Mouse (Mus musculus): ENCODE data around the gene Ttll10. TPM values are rescaled to one million over a fixed set of nuclear protein-coding genes. Genes with fewer than 3 reads are reported as not detected.

Gene Ttll10
- polyA plus RNA-seq, 1 experiment from 2014 or later, result 0.26 TPM

DNA sequence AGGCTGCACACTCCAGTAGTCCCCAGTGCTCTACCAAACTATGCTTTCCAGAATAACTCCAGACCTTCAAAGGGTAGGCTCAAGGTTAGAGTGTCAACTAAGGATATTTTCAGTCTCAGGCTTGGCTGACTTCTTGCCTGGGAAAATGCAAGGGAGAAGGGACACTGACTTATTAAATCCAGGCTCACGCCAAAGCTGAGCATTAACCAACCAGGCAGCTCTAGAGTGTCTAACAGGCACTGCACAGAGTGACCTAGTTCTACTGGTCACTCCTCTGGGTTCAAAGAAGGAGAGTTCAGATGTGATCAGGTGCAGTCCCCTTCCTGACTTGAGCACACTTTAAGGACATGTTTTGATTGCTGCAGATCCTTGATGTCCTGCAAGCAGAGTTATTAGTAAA lies 33.6 kb upstream of the Ttll10 start:
- Histone ChIP-seq H3K9ac (ENCODE audit: low read length) (no peak overlapping the region), H3K27ac (replicated peaks in 1 of 2; ENCODE audit: control insufficient read depth in 1 of 2, insufficient read depth in 1 of 2, low read depth in 2 of 2, low read length in 2 of 2) (no peak overlapping the region), H3K4me1 (ENCODE audit: control insufficient read depth in 2 of 2, insufficient read depth in 2 of 2, low read length in 2 of 2) (peaks cover 8 to 10% of the 10 kb centered on the region in 2 experiments), H3K36me3 (ENCODE audit: control insufficient read depth, insufficient read depth, low read length) (no peaks in the 10 kb centered on the region), H3K9me3 (ENCODE audit: control insufficient read depth, low read length) (no peaks in the 10 kb centered on the region), H3K4me3 (ENCODE audit: control insufficient read depth in 1 of 2, insufficient read depth in 1 of 2, low read depth in 1 of 2, low read length in 2 of 2) (no peak overlapping the region), H3K4me2 (ENCODE audit: low read length) (no peak overlapping the region), H3K27me3 (ENCODE audit: control insufficient read depth, insufficient read depth, low read length) (no peaks in the 10 kb centered on the region; the same call in 1 of the 2 replicates)
- no peak for ATAC-seq (ENCODE audit: insufficient number of reproducible peaks, insufficient read depth, low FRiP score, low read depth)
- 67% methylated on average over 1 of the region's 1 CpGs for WGBS

DNA sequence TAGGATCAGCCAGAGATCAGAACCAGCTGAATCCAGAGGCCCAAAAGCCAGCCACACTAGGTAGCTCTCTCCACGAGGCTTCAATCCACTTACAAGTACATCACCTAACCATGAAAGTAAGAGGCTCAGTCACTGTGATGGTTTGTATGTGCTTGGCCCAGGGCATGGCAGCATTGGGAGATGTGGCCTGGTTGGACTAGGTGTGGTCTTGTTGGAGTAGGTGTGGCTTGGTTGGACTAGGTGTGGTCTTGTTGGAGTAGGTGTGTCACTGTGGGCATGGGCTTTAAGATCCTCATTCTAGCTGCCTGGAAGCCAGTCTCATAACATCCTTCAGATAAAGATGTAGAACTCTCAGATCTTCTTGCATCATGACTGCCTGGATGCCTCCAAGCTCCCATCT lies 32.0 kb upstream of the Ttll10 start:
- H3K27me3 ChIP-seq (ENCODE audit: control insufficient read depth, insufficient read depth, low read length), result no peaks in the 10 kb centered on the region; the same call in 1 of the 2 replicates
- WGBS, result 56% methylated on average over 1 of the region's 1 CpGs
- H3K4me1 ChIP-seq (ENCODE audit: control insufficient read depth in 2 of 2, insufficient read depth in 2 of 2, low read length in 2 of 2), result no peaks in the 10 kb centered on the region
- H3K9me3 ChIP-seq (ENCODE audit: control insufficient read depth, low read length), result no peaks in the 10 kb centered on the region
- no peak overlapping the region for H3K27ac ChIP-seq (replicated peaks in 1 of 2; ENCODE audit: control insufficient read depth in 1 of 2, insufficient read depth in 1 of 2, low read depth in 2 of 2, low read length in 2 of 2)
- H3K4me3 ChIP-seq (ENCODE audit: control insufficient read depth in 1 of 2, insufficient read depth in 1 of 2, low read depth in 1 of 2, low read length in 2 of 2), result no peak overlapping the region
- no peaks in the 10 kb centered on the region for H3K36me3 ChIP-seq (ENCODE audit: control insufficient read depth, insufficient read depth, low read length)
- no peak for ATAC-seq (ENCODE audit: insufficient number of reproducible peaks, insufficient read depth, low FRiP score, low read depth)
- no peak overlapping the region for H3K4me2 ChIP-seq (ENCODE audit: low read length)
- no peak overlapping the region for H3K9ac ChIP-seq (ENCODE audit: low read length)

DNA sequence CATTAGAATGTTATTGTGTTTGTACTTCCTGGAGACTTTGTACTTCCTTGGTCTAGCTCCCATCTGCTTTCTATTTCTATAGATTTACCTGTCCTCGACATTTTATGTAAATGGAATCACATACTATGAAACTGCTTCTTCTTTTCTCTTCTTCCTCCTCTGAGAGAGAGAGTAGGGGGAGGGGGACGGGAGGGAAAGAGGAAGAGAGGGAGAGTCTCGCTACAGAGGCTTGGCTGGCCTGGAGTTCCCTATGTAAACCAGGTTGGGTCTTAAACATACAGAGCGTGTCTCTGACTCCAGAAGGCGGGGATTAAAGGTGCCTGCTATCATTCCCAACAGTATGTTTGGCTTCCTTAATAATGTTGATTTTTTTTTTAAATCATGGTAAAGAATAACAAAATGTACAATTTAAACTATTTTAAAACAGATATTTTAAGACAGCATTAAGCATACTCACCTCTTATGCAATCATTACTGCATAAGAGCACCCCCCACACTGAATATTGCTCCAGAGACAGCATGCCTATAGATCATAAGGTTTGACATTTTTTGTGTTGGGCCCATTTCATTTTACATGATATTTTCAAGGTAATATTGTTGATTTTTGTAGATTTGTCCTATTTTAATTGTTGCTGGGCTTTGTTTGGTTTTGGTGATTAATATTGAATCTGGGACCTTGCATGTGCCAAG lies 28.3 kb upstream of the Ttll10 start:
- peaks cover 8% of the 10 kb centered on the region in 2 experiments for H3K4me1 ChIP-seq (ENCODE audit: control insufficient read depth in 2 of 2, insufficient read depth in 2 of 2, low read length in 2 of 2)
- no peaks in the 10 kb centered on the region for H3K27me3 ChIP-seq (ENCODE audit: control insufficient read depth, insufficient read depth, low read length)
- H3K36me3 ChIP-seq (ENCODE audit: control insufficient read depth, insufficient read depth, low read length), result no peaks in the 10 kb centered on the region
- ATAC-seq (ENCODE audit: insufficient number of reproducible peaks, insufficient read depth, low FRiP score, low read depth), result no peak
- no peak overlapping the region for H3K4me3 ChIP-seq (ENCODE audit: control insufficient read depth in 1 of 2, insufficient read depth in 1 of 2, low read depth in 1 of 2, low read length in 2 of 2)
- H3K9me3 ChIP-seq (ENCODE audit: control insufficient read depth, low read length), result no peaks in the 10 kb centered on the region
- H3K9ac ChIP-seq (ENCODE audit: low read length), result no peak overlapping the region
- no peak overlapping the region for H3K27ac ChIP-seq (replicated peaks in 1 of 2; ENCODE audit: control insufficient read depth in 1 of 2, insufficient read depth in 1 of 2, low read depth in 2 of 2, low read length in 2 of 2)
- no peak overlapping the region for H3K4me2 ChIP-seq (ENCODE audit: low read length)
- 30% methylated on average over 5 of the region's 5 CpGs for WGBS

- H3K4me3 ChIP-seq (ENCODE audit: control insufficient read depth in 1 of 2, insufficient read depth in 1 of 2, low read depth in 1 of 2, low read length in 2 of 2), result no peak overlapping the region
These were observed 26.0 kb upstream of the Ttll10 start for GRCm38 (mm10) chr4:156085256-156085655.

DNA sequence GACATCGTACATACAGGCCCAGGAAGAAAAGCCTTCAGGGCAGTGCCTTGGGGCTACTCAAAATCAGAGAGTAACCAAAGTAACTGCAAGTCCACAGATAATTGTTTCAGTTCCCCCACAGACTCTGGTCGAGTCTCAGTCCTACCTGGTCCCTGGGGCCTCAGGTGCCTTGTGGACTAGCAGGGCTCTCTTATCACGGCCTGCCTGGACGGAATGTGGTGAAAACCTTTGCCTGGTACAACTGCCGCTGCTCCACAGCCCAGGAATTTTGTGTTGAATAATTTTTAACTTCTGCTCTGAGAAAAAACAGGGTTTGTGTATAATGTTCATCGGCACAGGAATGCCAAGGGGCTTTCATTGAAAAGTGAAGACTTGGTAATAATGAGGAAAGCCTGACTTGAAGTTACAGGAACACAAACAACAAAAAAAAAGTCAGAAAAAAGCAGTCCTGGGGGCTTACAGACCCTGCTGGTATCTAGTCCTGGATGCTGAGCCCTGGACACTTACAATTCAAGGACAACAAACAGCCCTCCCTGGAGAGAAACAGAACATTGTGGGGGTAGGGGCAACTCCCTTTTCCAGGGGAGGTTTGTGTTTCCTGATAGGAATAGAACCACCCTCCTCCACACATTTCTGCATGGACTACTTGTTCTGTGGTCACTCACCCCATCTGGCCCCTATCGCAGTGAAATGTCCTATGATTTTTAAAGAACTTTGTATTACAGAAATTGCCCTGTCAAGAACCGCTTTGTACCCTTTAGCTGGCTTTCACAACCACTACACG lies 25.1 kb upstream of the Ttll10 start:
- H3K27me3 ChIP-seq (ENCODE audit: control insufficient read depth, insufficient read depth, low read length), result no peaks in the 10 kb centered on the region
- no peaks in the 10 kb centered on the region for H3K9me3 ChIP-seq (ENCODE audit: control insufficient read depth, low read length)
- H3K36me3 ChIP-seq (ENCODE audit: control insufficient read depth, insufficient read depth, low read length), result no peaks in the 10 kb centered on the region
- no peak overlapping the region for H3K4me2 ChIP-seq (ENCODE audit: low read length)
- no peak overlapping the region for H3K9ac ChIP-seq (ENCODE audit: low read length)
- peaks cover 8% of the 10 kb centered on the region in 2 experiments for H3K4me1 ChIP-seq (ENCODE audit: control insufficient read depth in 2 of 2, insufficient read depth in 2 of 2, low read length in 2 of 2)
- ATAC-seq (ENCODE audit: insufficient number of reproducible peaks, insufficient read depth, low FRiP score, low read depth), result no peak
- no peak overlapping the region for H3K4me3 ChIP-seq (ENCODE audit: control insufficient read depth in 1 of 2, insufficient read depth in 1 of 2, low read depth in 1 of 2, low read length in 2 of 2)
- 53% methylated on average over 9 of the region's 9 CpGs for WGBS
- no peak overlapping the region for H3K27ac ChIP-seq (replicated peaks in 1 of 2; ENCODE audit: control insufficient read depth in 1 of 2, insufficient read depth in 1 of 2, low read depth in 2 of 2, low read length in 2 of 2)

More at GRCm38 (mm10) chr4:156085256-156085655, 26.0 kb upstream of the Ttll10 start:
- Histone ChIP-seq H3K36me3 (ENCODE audit: control insufficient read depth, insufficient read depth, low read length) (no peaks in the 10 kb centered on the region), H3K9ac (ENCODE audit: low read length) (no peak overlapping the region), H3K9me3 (ENCODE audit: control insufficient read depth, low read length) (no peaks in the 10 kb centered on the region), H3K4me1 (ENCODE audit: control insufficient read depth in 2 of 2, insufficient read depth in 2 of 2, low read length in 2 of 2) (peaks cover 8% of the 10 kb centered on the region in 2 experiments), H3K27ac (replicated peaks in 1 of 2; ENCODE audit: control insufficient read depth in 1 of 2, insufficient read depth in 1 of 2, low read depth in 2 of 2, low read length in 2 of 2) (no peak overlapping the region), H3K27me3 (ENCODE audit: control insufficient read depth, insufficient read depth, low read length) (no peaks in the 10 kb centered on the region), H3K4me2 (ENCODE audit: low read length) (no peak overlapping the region)
- WGBS, result 84% methylated on average over 8 of the region's 8 CpGs
- no peak for ATAC-seq (ENCODE audit: insufficient number of reproducible peaks, insufficient read depth, low FRiP score, low read depth)

GRCm38 (mm10) chr4:156083348-156083747 lies 24.1 kb upstream of the Ttll10 start:
- Histone ChIP-seq H3K4me3 (ENCODE audit: control insufficient read depth in 1 of 2, insufficient read depth in 1 of 2, low read depth in 1 of 2, low read length in 2 of 2) (no peak overlapping the region), H3K4me1 (ENCODE audit: control insufficient read depth in 2 of 2, insufficient read depth in 2 of 2, low read length in 2 of 2) (peaks cover 8% of the 10 kb centered on the region in 2 experiments), H3K36me3 (ENCODE audit: control insufficient read depth, insufficient read depth, low read length) (no peaks in the 10 kb centered on the region), H3K4me2 (ENCODE audit: low read length) (no peak overlapping the region), H3K9me3 (ENCODE audit: control insufficient read depth, low read length) (no peaks in the 10 kb centered on the region), H3K27me3 (ENCODE audit: control insufficient read depth, insufficient read depth, low read length) (peaks cover 1% of the 10 kb centered on the region), H3K9ac (ENCODE audit: low read length) (no peak overlapping the region), H3K27ac (replicated peaks in 1 of 2; ENCODE audit: control insufficient read depth in 1 of 2, insufficient read depth in 1 of 2, low read depth in 2 of 2, low read length in 2 of 2) (no peak overlapping the region)
- no peak for ATAC-seq (ENCODE audit: insufficient number of reproducible peaks, insufficient read depth, low FRiP score, low read depth)
- WGBS, result 54% methylated on average over 5 of the region's 5 CpGs

DNA sequence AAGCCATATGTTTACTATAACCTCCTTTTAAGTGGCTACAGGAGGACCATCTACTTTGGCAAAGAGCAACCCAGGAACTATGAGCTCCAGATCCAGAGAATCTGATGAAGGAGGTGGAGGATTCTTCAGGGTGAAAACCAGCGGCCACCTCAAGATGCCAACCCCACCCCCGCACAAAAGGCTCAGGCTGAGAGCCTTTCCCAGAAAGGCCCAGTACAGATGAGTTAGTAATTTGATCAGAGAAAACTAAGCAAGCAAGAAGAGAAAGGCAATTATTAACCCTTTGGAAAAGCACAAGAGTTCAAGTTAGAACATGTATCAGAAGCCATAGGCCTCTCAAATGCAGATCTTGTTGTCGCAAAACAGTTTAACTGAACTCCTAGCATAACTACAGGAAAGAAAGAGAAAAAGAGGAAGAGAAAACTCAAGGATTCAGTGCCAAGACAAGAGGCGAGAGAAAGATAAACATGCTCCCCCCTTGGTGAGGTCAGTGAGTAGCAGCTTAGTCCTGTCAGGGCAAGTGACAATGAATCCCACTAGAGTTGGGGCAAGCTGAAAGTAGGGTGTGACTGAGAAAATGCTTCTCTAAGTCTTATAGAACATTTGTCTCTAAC lies 23.5 kb upstream of the Ttll10 start:
- H3K36me3 ChIP-seq (ENCODE audit: control insufficient read depth, insufficient read depth, low read length), result no peaks in the 10 kb centered on the region
- ATAC-seq (ENCODE audit: insufficient number of reproducible peaks, insufficient read depth, low FRiP score, low read depth), result no peak
- H3K4me2 ChIP-seq (ENCODE audit: low read length), result no peak overlapping the region
- peaks cover 11 to 13% of the 10 kb centered on the region in 2 experiments for H3K4me1 ChIP-seq (ENCODE audit: control insufficient read depth in 2 of 2, insufficient read depth in 2 of 2, low read length in 2 of 2)
- H3K27ac ChIP-seq (replicated peaks in 1 of 2; ENCODE audit: control insufficient read depth in 1 of 2, insufficient read depth in 1 of 2, low read depth in 2 of 2, low read length in 2 of 2), result no peak overlapping the region
- no peak overlapping the region for H3K4me3 ChIP-seq (ENCODE audit: control insufficient read depth in 1 of 2, insufficient read depth in 1 of 2, low read depth in 1 of 2, low read length in 2 of 2)
- H3K9me3 ChIP-seq (ENCODE audit: control insufficient read depth, low read length), result no peaks in the 10 kb centered on the region
- 63% methylated on average over 4 of the region's 4 CpGs for WGBS
- H3K9ac ChIP-seq (ENCODE audit: low read length), result no peak overlapping the region
- H3K27me3 ChIP-seq (ENCODE audit: control insufficient read depth, insufficient read depth, low read length), result peaks cover 7% of the 10 kb centered on the region

Measured in heart, embryonic 14.5 days (tissue).